Mouse (Mus musculus) brain, embryonic 18.5 days (tissue): Measurements from ENCODE around the gene Phf3.
"Not testable (repeated sequence)": the region's sequence is repeated elsewhere in the genome, so short reads cannot be mapped to it uniquely, and the experiment has no call there.

ENCODE experiments used
- DNase-seq: peaks from one replicate; pipeline ENCODE4 v3.0.0-alpha.2; 2012; ENCODE audit warnings: low read depth, low spot score

Phf3 gene

DNA sequence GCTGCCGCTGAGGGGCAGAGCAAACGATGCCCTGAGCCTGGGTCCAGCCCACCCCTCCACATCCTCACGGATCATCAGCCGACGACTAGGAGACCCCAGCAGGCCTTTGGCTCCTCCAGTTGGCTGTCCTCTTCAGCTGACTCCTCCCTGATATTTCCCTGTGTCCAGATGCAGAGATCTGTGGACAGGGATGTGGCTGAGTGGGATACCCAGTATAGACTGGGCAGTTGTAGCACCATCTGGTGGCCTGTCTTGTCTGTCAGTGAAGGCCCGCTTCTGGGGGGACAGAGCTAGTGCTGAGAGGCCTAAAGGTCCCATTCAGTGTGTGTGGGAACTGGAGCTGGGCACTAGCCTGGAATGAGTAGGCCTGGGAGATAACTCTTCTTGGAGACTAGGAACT is 101.9 kb downstream of the Phf3 start:
- no peak for DNase-seq

GRCm38 (mm10) chr1:30770599-30770998 is 103.1 kb downstream of the Phf3 start:
- DNase-seq: not testable (repeated sequence)

GRCm38 (mm10) chr1:30756794-30757193 is 116.9 kb downstream of the Phf3 start:
- DNase-seq: no peak

- DNase-seq: no peak
Observed at GRCm38 (mm10) chr1:30755453-30756224, 118.1 kb downstream of the Phf3 start.
